ENCODE assay signal across 11 mouse cellular contexts in genomic region chr9:88068881-88069304, GRCm38 (mm10).
A peak's percentile ranks its signal among the peaks of the same experiment; 100 is the strongest.
DNase-seq lines count a peak whose midpoint lies in the region; ATAC-seq lines count a peak whose summit lies in the region.
"Had no signal": no experiment of that assay in that cellular context is flagged by ENCODE, and none has a peak within 500 bp of the region (broad histone marks: within the 10 kb centered on the region; RNA-seq: fewer than 3 reads in every experiment).

No protein-coding gene starts in this region.

- no peak overlapping the region for H3K4me2 ChIP-seq in hindbrain, embryonic 12.5 days (replicated peaks)
- no peak overlapping the region for H3K4me2 ChIP-seq in hindbrain, embryonic 13.5 days
- H3K4me2 ChIP-seq in forebrain, embryonic 14.5 days (ENCODE audit: low read length) = no peak overlapping the region
- no peak overlapping the region for H3K4me2 ChIP-seq in intestine, embryonic 15.5 days (replicated peaks)

- peaks cover 8% of the 10 kb centered on the region for H3K4me1 ChIP-seq in hindbrain, embryonic 12.5 days
- peaks cover 9% of the 10 kb centered on the region for H3K4me1 ChIP-seq in hindbrain, embryonic 13.5 days (replicated peaks)
- peaks cover 16% of the 10 kb centered on the region for H3K4me1 ChIP-seq in forebrain, embryonic 14.5 days (ENCODE audit: control insufficient read depth, insufficient read depth, low read length)
- no peaks in the 10 kb centered on the region for H3K4me1 ChIP-seq in intestine, embryonic 15.5 days (replicated peaks)

- peak; percentile 6 for DNase-seq in brain, adult 2 months (ENCODE audit: low read depth, low spot score)
- DNase-seq in forebrain, embryonic 14.5 days (ENCODE audit: low spot score) = peak; percentile 85
- peak; percentile 12 for DNase-seq in kidney, postnatal 14 days
- no peak for DNase-seq in layer of hippocampus, postnatal 25 days (ENCODE audit: extremely low spot score in 1 of 2, low spot score in 1 of 2)
- no peak for DNase-seq in spleen, adult 18-20 months
- DNase-seq: adrenal gland, postnatal 10 days; thymus, adult 2 months had no signal

- no peak overlapping the region for H3K9ac ChIP-seq in hindbrain, embryonic 12.5 days
- no peak overlapping the region for H3K9ac ChIP-seq in hindbrain, embryonic 13.5 days
- no peak overlapping the region for H3K9ac ChIP-seq in forebrain, embryonic 14.5 days (ENCODE audit: low read length)
- H3K9ac ChIP-seq in intestine, embryonic 15.5 days = no peak overlapping the region

- ATAC-seq in hindbrain, embryonic 12.5 days (ENCODE audit: low FRiP score) = 0 out of 2 replicates have a peak, but pooled peaks have one; percentile 43
- no peak for ATAC-seq in hindbrain, embryonic 13.5 days (ENCODE audit: low FRiP score)
- ATAC-seq in forebrain, embryonic 14.5 days = peak; percentile 84
- no peak for ATAC-seq in intestine, embryonic 15.5 days

- H3K36me3 ChIP-seq in hindbrain, embryonic 12.5 days = no peaks in the 10 kb centered on the region
- no peaks in the 10 kb centered on the region for H3K36me3 ChIP-seq in hindbrain, embryonic 13.5 days
- no peaks in the 10 kb centered on the region for H3K36me3 ChIP-seq in forebrain, embryonic 14.5 days (ENCODE audit: control insufficient read depth, insufficient read depth, low read length)
- no peaks in the 10 kb centered on the region for H3K36me3 ChIP-seq in intestine, embryonic 15.5 days

- no peaks in the 10 kb centered on the region for H3K9me3 ChIP-seq in hindbrain, embryonic 12.5 days (replicated peaks)
- no peaks in the 10 kb centered on the region for H3K9me3 ChIP-seq in hindbrain, embryonic 13.5 days
- H3K9me3 ChIP-seq in forebrain, embryonic 14.5 days (replicated peaks; ENCODE audit: control insufficient read depth, low read length) = no peaks in the 10 kb centered on the region
- H3K9me3 ChIP-seq in intestine, embryonic 15.5 days = no peaks in the 10 kb centered on the region

- WGBS in hindbrain, embryonic 12.5 days = 66% methylated on average over 15 of the region's 15 CpGs
- WGBS in hindbrain, embryonic 13.5 days = 64% methylated on average over 15 of the region's 15 CpGs
- 58% methylated on average over 15 of the region's 15 CpGs for WGBS in forebrain, embryonic 14.5 days
- WGBS in intestine, embryonic 15.5 days = 52% methylated on average over 15 of the region's 15 CpGs

- no peaks in the 10 kb centered on the region for H3K27me3 ChIP-seq in hindbrain, embryonic 12.5 days
- no peaks in the 10 kb centered on the region for H3K27me3 ChIP-seq in hindbrain, embryonic 13.5 days
- H3K27me3 ChIP-seq in forebrain, embryonic 14.5 days (replicated peaks; ENCODE audit: control insufficient read depth, insufficient read depth, low read length) = no peaks in the 10 kb centered on the region
- H3K27me3 ChIP-seq in intestine, embryonic 15.5 days (replicated peaks) = no peaks in the 10 kb centered on the region

- H3K4me3 ChIP-seq in hindbrain, embryonic 12.5 days = no peak overlapping the region
- H3K4me3 ChIP-seq in hindbrain, embryonic 13.5 days = no peak overlapping the region
- no peak overlapping the region for H3K4me3 ChIP-seq in forebrain, embryonic 14.5 days (ENCODE audit: low read depth, low read length)
- no peak overlapping the region for H3K4me3 ChIP-seq in intestine, embryonic 15.5 days (replicated peaks)

- H3K27ac ChIP-seq in hindbrain, embryonic 12.5 days = no peak overlapping the region
- no peak overlapping the region for H3K27ac ChIP-seq in hindbrain, embryonic 13.5 days
- no peak overlapping the region for H3K27ac ChIP-seq in forebrain, embryonic 14.5 days (ENCODE audit: low read depth, low read length)
- H3K27ac ChIP-seq in intestine, embryonic 15.5 days = no peak overlapping the region
- H3K27ac ChIP-seq: macrophage had no signal

Comparison
In these comparisons a context has a peak if more than half of its experiments do, and no peak if none do; other contexts are left out.
1. ATAC-seq: peak in hindbrain, embryonic 12.5 days (single experiment) and forebrain, embryonic 14.5 days (single experiment); none in hindbrain, embryonic 13.5 days (single experiment) and intestine, embryonic 15.5 days (single experiment).
2. DNase-seq: peak in brain, adult 2 months (single experiment), forebrain, embryonic 14.5 days (single experiment) and kidney, postnatal 14 days (single experiment); none in layer of hippocampus, postnatal 25 days (0 of 2) and spleen, adult 18-20 months (0 of 2).